26 mouse cellular contexts compared by ENCODE assay signal in the genomic region with DNA sequence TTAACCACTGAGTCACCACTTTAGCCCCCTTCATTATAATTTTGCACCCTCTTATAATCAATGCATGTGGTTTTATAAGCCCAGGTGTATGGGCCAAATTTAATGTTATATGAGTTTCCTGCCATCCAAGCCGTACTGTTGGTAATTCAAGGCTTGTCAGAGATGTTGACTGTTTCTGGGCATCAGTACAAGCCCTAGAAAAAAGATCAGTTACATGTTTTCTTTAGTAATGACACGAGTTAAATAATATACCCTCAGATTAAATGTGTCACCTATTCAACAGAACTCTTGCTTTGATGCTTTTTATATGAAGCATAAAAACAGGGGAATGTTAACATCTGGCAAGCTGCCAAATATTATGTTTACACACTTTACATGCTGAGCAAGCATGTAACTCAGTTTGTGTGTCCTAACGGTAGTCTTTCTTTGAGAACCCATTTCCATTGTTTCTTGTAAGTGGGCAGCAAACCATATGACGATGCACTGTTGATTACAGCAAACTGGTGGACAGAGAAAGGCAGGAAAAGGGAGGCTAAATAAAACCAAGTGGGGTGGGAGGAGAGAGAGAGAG. TPM values are rescaled to one million over a fixed set of nuclear protein-coding genes. Genes with fewer than 3 reads are reported as not detected.
DNase-seq lines count a peak whose midpoint lies in the region; ATAC-seq and TF ChIP-seq lines count a peak whose summit lies in the region.
"Had no signal": no experiment of that assay in that cellular context is flagged by ENCODE, and none has a peak within 500 bp of the region (broad histone marks: within the 10 kb centered on the region; RNA-seq: fewer than 3 reads in every experiment).

No protein-coding gene starts in this region.

- H3K4me3 ChIP-seq in embryonic facial prominence, embryonic 14.5 days (ENCODE audit: low read depth, low read length): no peak overlapping the region
- no peak overlapping the region for H3K4me3 ChIP-seq in embryonic facial prominence, embryonic 10.5 days
- no peak overlapping the region for H3K4me3 ChIP-seq in forebrain, embryonic 15.5 days
- H3K4me3 ChIP-seq in forebrain, embryonic 11.5 days (ENCODE audit: low read depth, low read length): no peak overlapping the region
- H3K4me3 ChIP-seq: embryonic facial prominence, embryonic 12.5 days; erythroblast, embryonic 14.5 days; gastrocnemius, adult 2 months; heart, embryonic 12.5 days; heart, embryonic 15.5 days; hindbrain, embryonic 10.5 days; hindbrain, embryonic 13.5 days; intestine, embryonic 15.5 days had no signal

- WGBS in embryonic facial prominence, embryonic 14.5 days: 35% methylated on average over 4 of the region's 4 CpGs
- 77% methylated on average over 4 of the region's 4 CpGs for WGBS in embryonic facial prominence, embryonic 10.5 days
- WGBS in forebrain, embryonic 15.5 days: 22% methylated on average over 4 of the region's 4 CpGs
- WGBS in forebrain, embryonic 11.5 days: 73% methylated on average over 4 of the region's 4 CpGs

- no peaks in the 10 kb centered on the region for H3K4me1 ChIP-seq in embryonic facial prominence, embryonic 14.5 days (ENCODE audit: control insufficient read depth, insufficient read depth, low read length)
- H3K4me1 ChIP-seq in embryonic facial prominence, embryonic 10.5 days: no peaks in the 10 kb centered on the region
- H3K4me1 ChIP-seq in forebrain, embryonic 15.5 days: peaks cover 8% of the 10 kb centered on the region; the same call in 1 of the 2 replicates
- H3K4me1 ChIP-seq in forebrain, embryonic 11.5 days (replicated peaks; ENCODE audit: control insufficient read depth, insufficient read depth, low read length): no peaks in the 10 kb centered on the region
- H3K4me1 ChIP-seq: embryonic facial prominence, embryonic 12.5 days; heart, embryonic 12.5 days; heart, embryonic 15.5 days; hindbrain, embryonic 10.5 days; hindbrain, embryonic 13.5 days; intestine, embryonic 15.5 days had no signal

- peak; percentile 65 for DNase-seq in embryonic facial prominence, embryonic 14.5 days (ENCODE audit: low spot score)
- DNase-seq in embryonic facial prominence, embryonic 10.5 days (ENCODE audit: low spot score): no peak
- DNase-seq in forebrain, embryonic 11.5 days (ENCODE audit: low spot score): no peak
- peak; percentile 57 for DNase-seq in brain, embryonic 14.5 days (ENCODE audit: low read depth)
- DNase-seq in left cerebral cortex, postnatal 36 days (ENCODE audit: low spot score in 2 of 2): no peak
- DNase-seq: adrenal gland, adult 8-10 months; adrenal gland, postnatal 25 days; cerebellum, adult 18-20 months; cerebellum, adult 9-10 months; cerebellum, postnatal 14 days; gastrocnemius, adult 2 months; gastrocnemius, postnatal 14 days; heart, adult 18-20 months; heart, postnatal 10 days; heart, postnatal 36 days; kidney, adult 11 months had no signal

- no peaks in the 10 kb centered on the region for H3K9me3 ChIP-seq in embryonic facial prominence, embryonic 14.5 days (ENCODE audit: control insufficient read depth, low read length)
- no peaks in the 10 kb centered on the region for H3K9me3 ChIP-seq in embryonic facial prominence, embryonic 10.5 days
- H3K9me3 ChIP-seq in forebrain, embryonic 15.5 days: no peaks in the 10 kb centered on the region
- H3K9me3 ChIP-seq in forebrain, embryonic 11.5 days (ENCODE audit: control insufficient read depth, low read length): no peaks in the 10 kb centered on the region
- H3K9me3 ChIP-seq: embryonic facial prominence, embryonic 12.5 days; heart, embryonic 12.5 days; heart, embryonic 15.5 days; hindbrain, embryonic 10.5 days; hindbrain, embryonic 13.5 days; intestine, embryonic 15.5 days had no signal

- no peak overlapping the region for H3K4me2 ChIP-seq in embryonic facial prominence, embryonic 14.5 days (ENCODE audit: low read depth, low read length)
- H3K4me2 ChIP-seq in forebrain, embryonic 15.5 days (replicated peaks): no peak overlapping the region
- no peak overlapping the region for H3K4me2 ChIP-seq in forebrain, embryonic 11.5 days (ENCODE audit: low read depth, low read length, severe bottlenecking)
- H3K4me2 ChIP-seq: embryonic facial prominence, embryonic 12.5 days; heart, embryonic 12.5 days; heart, embryonic 15.5 days; hindbrain, embryonic 13.5 days; intestine, embryonic 15.5 days had no signal

- H3K27me3 ChIP-seq in embryonic facial prominence, embryonic 14.5 days (replicated peaks; ENCODE audit: control insufficient read depth, insufficient read depth, low read length): no peaks in the 10 kb centered on the region
- no peaks in the 10 kb centered on the region for H3K27me3 ChIP-seq in embryonic facial prominence, embryonic 10.5 days (replicated peaks; ENCODE audit: low read depth, poor library complexity, severe bottlenecking)
- no peaks in the 10 kb centered on the region for H3K27me3 ChIP-seq in forebrain, embryonic 15.5 days
- no peaks in the 10 kb centered on the region for H3K27me3 ChIP-seq in forebrain, embryonic 11.5 days (ENCODE audit: control insufficient read depth, insufficient read depth, low read length)
- H3K27me3 ChIP-seq: embryonic facial prominence, embryonic 12.5 days; heart, embryonic 12.5 days; heart, embryonic 15.5 days; hindbrain, embryonic 13.5 days; intestine, embryonic 15.5 days had no signal

- no peak overlapping the region for H3K27ac ChIP-seq in embryonic facial prominence, embryonic 14.5 days (replicated peaks; ENCODE audit: low read depth, low read length)
- H3K27ac ChIP-seq in embryonic facial prominence, embryonic 10.5 days (replicated peaks): no peak overlapping the region
- no peak overlapping the region for H3K27ac ChIP-seq in forebrain, embryonic 15.5 days (replicated peaks)
- H3K27ac ChIP-seq in forebrain, embryonic 11.5 days (ENCODE audit: low read depth, low read length): no peak overlapping the region
- H3K27ac ChIP-seq: embryonic facial prominence, embryonic 12.5 days; gastrocnemius, adult 2 months; heart, embryonic 15.5 days; hindbrain, embryonic 10.5 days; hindbrain, embryonic 13.5 days; intestine, embryonic 15.5 days had no signal

- no peaks in the 10 kb centered on the region for H3K36me3 ChIP-seq in embryonic facial prominence, embryonic 14.5 days (ENCODE audit: control insufficient read depth, insufficient read depth, low read length)
- no peaks in the 10 kb centered on the region for H3K36me3 ChIP-seq in embryonic facial prominence, embryonic 10.5 days (replicated peaks)
- H3K36me3 ChIP-seq in forebrain, embryonic 15.5 days: no peaks in the 10 kb centered on the region
- no peaks in the 10 kb centered on the region for H3K36me3 ChIP-seq in forebrain, embryonic 11.5 days (ENCODE audit: control insufficient read depth, insufficient read depth, low read length)
- H3K36me3 ChIP-seq: embryonic facial prominence, embryonic 12.5 days; heart, embryonic 12.5 days; heart, embryonic 15.5 days; hindbrain, embryonic 10.5 days; hindbrain, embryonic 13.5 days; intestine, embryonic 15.5 days had no signal

- TF ChIP-seq POLR2A in brain, embryonic 14.5 days (IDR thresholded peaks at IDR 0.05; ENCODE audit: borderline replicate concordance, extremely low read depth, insufficient read depth, insufficient read length, poor library complexity, severe bottlenecking): no peak

- TF ChIP-seq CTCF in brain, embryonic 14.5 days (IDR thresholded peaks at IDR 0.05; ENCODE audit: borderline replicate concordance, extremely low read depth, insufficient read depth, insufficient read length): no peak

- ATAC-seq in embryonic facial prominence, embryonic 14.5 days (ENCODE audit: low read depth): peak; percentile 55; the same call in 1 of the 2 replicates
- peak; percentile 61 for ATAC-seq in forebrain, embryonic 15.5 days (replicated peaks)
- no peak for ATAC-seq in forebrain, embryonic 11.5 days (replicated peaks; ENCODE audit: low FRiP score)
- ATAC-seq: activated CD4-positive, CD25-positive, alpha-beta regulatory T cell, adult 4 months; hindbrain, embryonic 16.5 days; intestine, embryonic 15.5 days had no signal

- no peak overlapping the region for H3K9ac ChIP-seq in embryonic facial prominence, embryonic 14.5 days (ENCODE audit: low read depth, low read length)
- H3K9ac ChIP-seq in forebrain, embryonic 15.5 days (replicated peaks): no peak overlapping the region
- H3K9ac ChIP-seq in forebrain, embryonic 11.5 days (ENCODE audit: low read length): no peak overlapping the region
- H3K9ac ChIP-seq: embryonic facial prominence, embryonic 12.5 days; heart, embryonic 12.5 days; heart, embryonic 15.5 days; hindbrain, embryonic 13.5 days; intestine, embryonic 15.5 days had no signal

- intact Hi-C loops in left cerebral cortex, postnatal 36 days (cut with DNase I): no loop called here

RNA-seq across cellular contexts. Expression of a gene that starts 19.8 kb away (rescaled TPM):
- polyA plus RNA-seq in embryonic facial prominence, embryonic 14.5 days (2014; fragmentation: Nextera tagmentation; extraction: Ambion mirVana): 57.1 and 63.4 TPM in 2 replicates
- 33.1 and 37.5 TPM in 2 replicates for polyA plus RNA-seq in embryonic facial prominence, embryonic 10.5 days (2016; fragmentation: Nextera tagmentation; extraction: Ambion mirVana)
- polyA plus RNA-seq in forebrain, embryonic 15.5 days (2015; fragmentation: Nextera tagmentation; extraction: Ambion mirVana): 34.3 and 35.2 TPM in 2 replicates
- polyA plus RNA-seq in forebrain, embryonic 11.5 days (2014; fragmentation: Nextera tagmentation; extraction: Ambion mirVana): 47.9 and 51.7 TPM in 2 replicates
- polyA plus RNA-seq in brain, embryonic 14.5 days (2012; rRNA removed): 49.3 and 75.0 TPM in 2 replicates
- total RNA-seq in left cerebral cortex, postnatal 36 days (2021): 100 to 1,000 TPM; 113 to 125 TPM

Comparison
In these comparisons a context has a peak if more than half of its experiments do, and no peak if none do; other contexts are left out.
1. DNase-seq: peak in embryonic facial prominence, embryonic 14.5 days (single experiment) and brain, embryonic 14.5 days (single experiment); none in embryonic facial prominence, embryonic 10.5 days (single experiment), forebrain, embryonic 11.5 days (single experiment) and left cerebral cortex, postnatal 36 days (0 of 2).